Comparison of ENCODE assay signal across 11 mouse cellular contexts in genomic region chr1:152280014-152280413, GRCm38 (mm10).
A peak's percentile ranks its signal among the peaks of the same experiment; 100 is the strongest.
DNase-seq lines count a peak whose midpoint lies in the region; ATAC-seq and TF ChIP-seq lines count a peak whose summit lies in the region.
"Had no signal": no experiment of that assay in that cellular context is flagged by ENCODE, and none has a peak within 500 bp of the region (broad histone marks: within the 10 kb centered on the region; RNA-seq: fewer than 3 reads in every experiment).

No protein-coding gene starts in this region.

- no peak overlapping the region for H3K4me2 ChIP-seq in kidney, postnatal 0 days (ENCODE audit: low read length)
- H3K4me2 ChIP-seq in kidney, embryonic 16.5 days (replicated peaks; ENCODE audit: low read depth, low read length), result no peak overlapping the region
- H3K4me2 ChIP-seq: forebrain, embryonic 12.5 days; neural tube, embryonic 12.5 days had no signal

- peak; percentile 60 for TF ChIP-seq CTCF in kidney, postnatal 0 days (IDR thresholded peaks at IDR 0.05; ENCODE audit: low read depth)
- 0 out of 2 replicates have a peak, but pooled peaks have one; percentile 14 for TF ChIP-seq CTCF in bone marrow macrophage, adult 2 months (IDR thresholded peaks at IDR 0.05; ENCODE audit: low read depth, low read length)

- H3K9me3 ChIP-seq in kidney, postnatal 0 days (replicated peaks; ENCODE audit: low read length), result no peaks in the 10 kb centered on the region
- H3K9me3 ChIP-seq in kidney, embryonic 16.5 days (ENCODE audit: low read length), result no peaks in the 10 kb centered on the region; the same call in 1 of the 2 replicates
- H3K9me3 ChIP-seq: forebrain, embryonic 12.5 days; neural tube, embryonic 12.5 days had no signal

- DNase-seq in kidney, postnatal 0 days (ENCODE audit: low spot score), result no peak
- peak; percentile 34 for DNase-seq in 3T3-L1 (ENCODE audit: low read depth, low spot score)
- DNase-seq in 416B (ENCODE audit: low read depth), result peak; percentile 34
- no peak for DNase-seq in layer of hippocampus, adult 9-10 months (ENCODE audit: low spot score)
- no peak for DNase-seq in urinary bladder, postnatal 25 days (ENCODE audit: low spot score)
- DNase-seq: embryo, embryonic 11 days; lung, postnatal 36 days had no signal

- H3K27me3 ChIP-seq in kidney, postnatal 0 days (ENCODE audit: insufficient read depth, low read length), result no peaks in the 10 kb centered on the region
- H3K27me3 ChIP-seq in kidney, embryonic 16.5 days (ENCODE audit: insufficient read depth, low read length), result no peaks in the 10 kb centered on the region
- H3K27me3 ChIP-seq: forebrain, embryonic 12.5 days; neural tube, embryonic 12.5 days had no signal

- H3K36me3 ChIP-seq in kidney, postnatal 0 days (ENCODE audit: insufficient read depth, low read length), result no peaks in the 10 kb centered on the region
- H3K36me3 ChIP-seq in kidney, embryonic 16.5 days (ENCODE audit: insufficient read depth, low read length), result no peaks in the 10 kb centered on the region
- H3K36me3 ChIP-seq: forebrain, embryonic 12.5 days; neural tube, embryonic 12.5 days had no signal

- 27% methylated on average over 1 of the region's 1 CpGs for WGBS in kidney, postnatal 0 days
- WGBS in kidney, embryonic 16.5 days, result 36% methylated on average over 1 of the region's 1 CpGs

- H3K9ac ChIP-seq in kidney, postnatal 0 days (ENCODE audit: low read depth, low read length), result no peak overlapping the region
- H3K9ac ChIP-seq in kidney, embryonic 16.5 days (replicated peaks; ENCODE audit: low read length), result no peak overlapping the region
- H3K9ac ChIP-seq: forebrain, embryonic 12.5 days; neural tube, embryonic 12.5 days had no signal

- no peak overlapping the region for H3K27ac ChIP-seq in kidney, postnatal 0 days
- H3K27ac ChIP-seq in kidney, embryonic 16.5 days (ENCODE audit: low read length), result no peak overlapping the region
- H3K27ac ChIP-seq in bone marrow macrophage, adult 2 months (ENCODE audit: insufficient read depth, low read depth, low read length), result no peak overlapping the region
- H3K27ac ChIP-seq: forebrain, embryonic 12.5 days; neural tube, embryonic 12.5 days had no signal

- H3K4me1 ChIP-seq in kidney, postnatal 0 days (replicated peaks; ENCODE audit: insufficient read depth, low read length), result no peaks in the 10 kb centered on the region
- no peaks in the 10 kb centered on the region for H3K4me1 ChIP-seq in kidney, embryonic 16.5 days (ENCODE audit: insufficient read depth, low read length)
- H3K4me1 ChIP-seq in bone marrow macrophage, adult 2 months (ENCODE audit: control insufficient read depth, insufficient read depth, low read length), result no peaks in the 10 kb centered on the region
- H3K4me1 ChIP-seq: forebrain, embryonic 12.5 days had no signal

- ATAC-seq in kidney, postnatal 0 days (replicated peaks; ENCODE audit: low FRiP score, low read depth), result no peak
- ATAC-seq in kidney, embryonic 16.5 days (ENCODE audit: low FRiP score, low TSS enrichment), result no peak

- no peak overlapping the region for H3K4me3 ChIP-seq in kidney, postnatal 0 days (replicated peaks; ENCODE audit: low read depth, low read length)
- H3K4me3 ChIP-seq in kidney, embryonic 16.5 days (ENCODE audit: low read length), result no peak overlapping the region
- no peak overlapping the region for H3K4me3 ChIP-seq in bone marrow macrophage, adult 2 months (ENCODE audit: insufficient read depth, low read length)
- H3K4me3 ChIP-seq: forebrain, embryonic 12.5 days; neural tube, embryonic 12.5 days had no signal

- TF ChIP-seq POLR2A in bone marrow macrophage, adult 2 months (IDR thresholded peaks at IDR 0.05; ENCODE audit: borderline replicate concordance, low read depth, low read length), result no peak

Comparison
In these comparisons a context has a peak if more than half of its experiments do, and no peak if none do; other contexts are left out.
1. DNase-seq: peak in 3T3-L1 (single experiment) and 416B (single experiment); none in kidney, postnatal 0 days (single experiment), layer of hippocampus, adult 9-10 months (single experiment) and urinary bladder, postnatal 25 days (single experiment).